Mouse (Mus musculus) midbrain, embryonic 14.5 days (tissue): Measurements from ENCODE around the gene Wdr34. TPM values are rescaled to one million over a fixed set of nuclear protein-coding genes. Genes with fewer than 3 reads are reported as not detected.
"Not testable (repeated sequence)": the region's sequence is repeated elsewhere in the genome, so short reads cannot be mapped to it uniquely, and the experiment has no call there.

ENCODE experiments used
- ATAC-seq: fragments of 200-750 bp; cut with Nextera tagmentation; 2 replicates; pipeline ENCODE4 v1.8.0; 2017; ENCODE audit warnings: moderate number of reproducible peaks, moderate library complexity; ENCODE audit not compliant: low FRiP score, low TSS enrichment
- DNase-seq: peaks from one replicate; pipeline ENCODE4 v3.0.0-alpha.2; 2015
- H3K27ac ChIP-seq: fragments of 300-500 bp; sonication (generic); replicated peaks from 2 replicates; pipeline ENCODE4 v1.5.1; 2014; ENCODE audit warnings: mild to moderate bottlenecking, low read depth, low read length, moderate library complexity
- H3K27me3 ChIP-seq: fragments of 300-500 bp; sonication (generic); 2 replicates; pipeline ENCODE4 v1.6.1; 2014; ENCODE audit warnings: low read length, control low read depth, mixed read lengths; ENCODE audit not compliant: control insufficient read depth, insufficient read depth
- H3K36me3 ChIP-seq: fragments of 300-500 bp; sonication (generic); 2 replicates; pipeline ENCODE4 v1.6.1; 2014; ENCODE audit warnings: low read length, control low read depth; ENCODE audit not compliant: control insufficient read depth, insufficient read depth
- H3K4me1 ChIP-seq: fragments of 300-500 bp; sonication (generic); 2 replicates; pipeline ENCODE4 v1.6.1; 2014; ENCODE audit warnings: mild to moderate bottlenecking, antibody characterized with exemption, low read length, control low read depth; ENCODE audit not compliant: control insufficient read depth, insufficient read depth
- H3K4me2 ChIP-seq: fragments of 300-500 bp; sonication (generic); 2 replicates; pipeline ENCODE4 v1.6.1; 2014; ENCODE audit warnings: mild to moderate bottlenecking, low read length, moderate library complexity
- H3K4me3 ChIP-seq: fragments of 300-500 bp; sonication (generic); replicated peaks from 2 replicates; pipeline ENCODE4 v1.5.1; 2014; ENCODE audit warnings: low read depth, low read length
- H3K9ac ChIP-seq: fragments of 300-500 bp; sonication (generic); replicated peaks from 2 replicates; pipeline ENCODE4 v1.6.1; 2014; ENCODE audit warnings: mild to moderate bottlenecking, low read length, moderate library complexity
- H3K9me3 ChIP-seq: fragments of 300-500 bp; sonication (generic); 2 replicates; pipeline ENCODE4 v1.6.1; 2016; ENCODE audit warnings: low read length, control low read depth, mixed read lengths; ENCODE audit not compliant: control insufficient read depth
- WGBS: fragments of 180-500 bp; shearing (Covaris S2); extraction: QIAGEN DNeasy Blood & Tissue Kit; methylation state at CpG from one replicate; pipeline ENCODE4 v1.1.7; 2014; 5-methylcytosine and 5-hydroxymethylcytosine counted together
- polyA plus RNA-seq: library from polyadenylated mRNA; unstranded; fragments of >200 nt; fragmentation: Nextera tagmentation; extraction: Ambion mirVana; gene quantifications from 2 replicates; pipeline ENCODE4 v1.2.1, GENCODE M21; 2014

The Wdr34 gene
- polyA plus RNA-seq, 1 experiment from 2014 or later, result 62.9 TPM

DNA sequence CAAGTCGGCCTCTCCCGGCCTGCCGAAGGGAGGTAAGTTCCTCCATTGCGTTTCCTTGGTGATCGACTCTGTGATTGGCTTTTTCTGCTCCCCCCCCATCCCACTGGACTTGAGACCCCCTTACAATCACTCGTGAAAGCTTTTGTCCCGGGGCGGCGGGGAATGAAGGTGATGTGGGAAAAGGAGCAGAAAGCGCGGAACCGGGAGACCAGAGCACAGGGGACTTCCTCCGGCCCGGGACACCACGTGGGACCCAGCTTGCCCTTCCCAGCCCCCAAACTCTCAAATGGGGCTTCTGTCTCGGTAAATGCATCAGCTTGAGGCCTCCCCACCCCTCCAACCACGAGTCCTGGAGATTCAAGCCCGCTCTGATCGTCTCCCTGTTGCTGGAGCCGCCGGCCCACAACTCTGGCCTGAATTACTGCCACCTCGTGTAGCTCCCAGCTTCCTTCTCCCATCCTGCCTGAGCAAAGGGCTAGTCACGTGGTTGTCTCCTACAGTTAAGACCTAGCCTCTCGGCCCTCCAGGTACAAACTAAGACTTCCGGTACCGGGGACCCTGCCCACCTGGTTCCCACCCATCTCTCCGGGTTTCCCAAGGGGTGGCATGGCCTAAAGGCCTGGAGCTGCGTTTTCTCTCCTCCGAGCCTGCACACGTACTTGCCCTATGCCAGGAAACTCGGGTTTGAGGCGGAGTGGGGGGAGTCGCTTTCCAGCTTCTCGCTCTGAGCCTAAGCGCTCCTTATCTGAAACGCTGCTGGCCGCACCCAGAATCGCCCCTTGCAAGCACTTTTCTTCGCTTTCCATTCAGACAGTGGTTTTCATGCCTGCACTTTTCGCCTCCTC is 13.8 kb upstream of the Wdr34 start:
- H3K27ac ChIP-seq, result peak overlapping the region; percentile 73
- no peaks in the 10 kb centered on the region for H3K27me3 ChIP-seq
- H3K36me3 ChIP-seq, result no peaks in the 10 kb centered on the region
- ATAC-seq (no peak), DNase-seq (peak; percentile 76)
- H3K4me3 ChIP-seq, result peak overlapping the region; percentile 47
- H3K4me2 ChIP-seq, result peak overlapping the region; percentile 90
- H3K4me1 ChIP-seq, result peaks cover 23% of the 10 kb centered on the region
- peak overlapping the region; percentile 55 for H3K9ac ChIP-seq
- WGBS, result under 1% methylated on average over 40 of the region's 40 CpGs
- no peaks in the 10 kb centered on the region for H3K9me3 ChIP-seq

DNA sequence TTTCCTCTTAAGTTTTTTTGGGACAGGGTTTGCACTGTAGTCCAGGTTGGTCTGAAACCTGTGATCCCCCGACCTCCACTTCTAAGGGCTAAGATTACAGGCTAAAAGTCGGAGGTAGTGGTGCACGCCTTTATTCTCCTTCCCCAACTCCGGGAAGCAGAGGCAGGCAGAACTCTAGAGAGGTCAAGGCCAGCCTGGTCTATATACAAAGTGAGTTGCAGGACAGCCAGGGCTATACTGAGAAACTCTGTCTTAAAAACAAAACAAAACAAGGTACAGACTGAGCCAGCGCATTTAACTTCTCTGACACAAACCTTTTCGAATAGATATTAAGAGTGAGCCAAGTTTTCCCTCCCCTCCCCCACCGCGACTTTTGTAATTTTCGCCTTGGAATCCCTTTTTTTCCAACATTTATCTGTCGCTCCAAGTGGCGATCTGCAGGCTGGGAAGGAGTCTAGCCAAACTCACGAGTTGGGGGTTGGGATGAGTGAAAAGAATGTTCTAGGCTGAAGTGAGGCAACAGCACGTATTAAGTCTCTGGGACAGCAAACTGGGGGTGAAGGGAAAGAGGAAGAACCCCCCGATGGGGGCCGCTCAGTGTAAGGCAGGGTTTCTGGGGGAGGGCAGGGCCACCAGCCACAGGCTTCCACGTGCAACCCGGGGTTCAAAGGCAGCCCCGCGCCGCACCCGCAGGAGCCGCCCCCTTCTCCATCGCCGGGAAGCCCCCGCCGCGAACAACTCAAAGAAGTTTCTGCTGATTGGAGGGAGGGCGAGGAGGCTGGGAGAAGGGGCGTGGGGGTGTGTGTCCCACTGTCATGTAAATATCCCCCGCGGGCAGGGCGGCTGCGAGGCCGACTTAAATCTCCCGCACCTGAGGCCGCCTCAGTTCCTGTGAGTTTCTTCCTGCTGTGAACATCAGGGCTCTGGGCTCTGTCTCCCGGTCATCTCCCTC is 12.8 kb upstream of the Wdr34 start:
- WGBS, result 9% methylated on average over 37 of the region's 37 CpGs
- H3K4me1 ChIP-seq, result peaks cover 23% of the 10 kb centered on the region
- no peaks in the 10 kb centered on the region for H3K27me3 ChIP-seq
- H3K36me3 ChIP-seq, result no peaks in the 10 kb centered on the region
- H3K4me2 ChIP-seq, result peak overlapping the region; percentile 90
- ATAC-seq, result no peak
- peak; percentile 73 for DNase-seq
- peak overlapping the region; percentile 47 for H3K4me3 ChIP-seq
- H3K9ac ChIP-seq, result peak overlapping the region; percentile 55; the same call in 1 of the 2 replicates
- H3K27ac ChIP-seq, result peak overlapping the region; percentile 73
- H3K9me3 ChIP-seq, result no peaks in the 10 kb centered on the region

DNA sequence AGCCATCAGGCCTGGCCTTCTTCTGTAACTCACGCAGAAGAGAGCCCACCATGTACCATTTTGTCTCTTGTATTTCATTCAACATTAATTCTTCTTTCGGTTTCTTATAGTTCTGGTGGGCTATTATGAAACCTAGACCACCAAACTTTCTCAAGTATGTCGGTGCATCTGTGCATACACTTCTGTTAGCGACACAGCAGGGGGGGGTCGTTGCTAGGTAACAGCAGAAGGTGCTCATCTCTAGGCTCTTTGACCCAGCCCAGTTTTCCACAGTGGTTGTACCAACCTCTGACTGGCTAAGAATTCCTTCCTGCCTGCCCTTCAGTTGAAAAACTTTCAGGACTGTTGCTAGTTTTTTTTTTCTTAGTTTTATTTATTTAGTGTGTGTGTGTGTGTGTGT is 9.7 kb upstream of the Wdr34 start:
- 28% methylated on average over 5 of the region's 5 CpGs for WGBS
- Histone ChIP-seq H3K27ac (no peak overlapping the region), H3K27me3 (no peaks in the 10 kb centered on the region), H3K36me3 (no peaks in the 10 kb centered on the region), H3K9ac (no peak overlapping the region), H3K9me3 (no peaks in the 10 kb centered on the region), H3K4me3 (no peak overlapping the region), H3K4me1 (peaks cover 16% of the 10 kb centered on the region), H3K4me2 (no peak overlapping the region)
- no peak for ATAC-seq
- DNase-seq, result no peak

DNA sequence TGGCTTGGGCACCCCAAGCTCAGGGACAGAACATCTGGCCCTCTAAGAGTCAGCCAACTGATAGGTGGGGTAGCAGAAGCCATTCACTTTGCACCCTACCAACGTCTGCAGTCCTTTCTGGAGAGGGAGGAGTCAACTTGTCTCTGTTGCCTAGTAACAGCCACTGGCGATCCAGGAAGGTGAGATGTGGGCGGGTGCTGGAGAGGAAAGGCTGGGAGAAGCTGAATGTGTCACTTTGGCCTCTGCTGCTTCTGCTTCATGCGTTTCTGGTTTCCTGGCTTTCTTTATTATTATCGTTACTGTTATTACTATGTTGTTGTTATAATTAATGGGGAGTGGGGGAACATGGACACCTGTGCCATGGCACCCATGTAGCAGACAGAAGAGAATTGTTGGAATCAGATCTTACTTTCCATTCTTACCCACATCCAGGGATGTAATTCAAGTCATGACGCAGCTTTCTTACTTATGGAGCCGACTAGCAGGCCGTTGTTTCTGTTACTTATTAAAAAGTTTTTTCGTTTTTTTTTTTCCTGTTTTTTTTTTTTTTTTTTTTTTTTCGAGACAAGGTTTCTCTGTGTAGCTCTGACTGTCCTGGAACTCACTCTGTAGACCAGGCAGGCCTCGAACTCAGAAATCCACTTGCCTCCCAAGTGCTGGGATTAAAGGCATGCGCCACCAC is 8.7 kb upstream of the Wdr34 start, which contains the start of gene Set:
Gene Set (plus strand): TSS at position 156 of the 682 bp plus-strand sequence.
- H3K9me3 ChIP-seq, result no peaks in the 10 kb centered on the region
- no peak within 1 kb of the TSS for H3K9ac ChIP-seq
- H3K36me3 ChIP-seq, result no peaks in the 10 kb centered on the region
- DNase-seq (peak; percentile 46), ATAC-seq (no peak)
- peaks cover 7% of the 10 kb centered on the region; the same call in 1 of the 2 replicates for H3K4me1 ChIP-seq
- H3K27ac ChIP-seq, result no peak within 1 kb of the TSS
- no peak within 1 kb of the TSS for H3K4me3 ChIP-seq
- H3K4me2 ChIP-seq, result no peak within 1 kb of the TSS
- H3K27me3 ChIP-seq, result no peaks in the 10 kb centered on the region
- WGBS, result 49% methylated on average over 12 of the region's 12 CpGs

DNA sequence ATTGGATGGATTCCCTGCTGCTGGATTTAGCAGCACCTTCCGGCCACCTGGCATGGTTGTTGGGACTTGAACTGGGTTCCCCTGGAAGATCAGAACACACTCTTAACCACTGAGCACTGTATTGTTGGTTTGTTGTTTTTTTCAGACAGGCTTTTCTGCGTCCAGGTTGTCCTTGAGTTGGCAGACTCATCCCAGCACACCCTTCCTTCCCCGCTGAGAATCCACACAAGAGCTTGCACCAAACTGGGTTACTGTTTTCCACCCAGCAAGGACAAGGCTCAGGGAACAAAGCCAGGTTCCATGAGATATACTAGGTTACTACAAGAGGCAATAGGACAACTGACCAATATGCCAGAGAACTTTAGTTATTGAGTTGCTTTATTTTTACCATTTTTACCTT is 8.1 kb upstream of the Wdr34 start:
- no peaks in the 10 kb centered on the region for H3K9me3 ChIP-seq
- DNase-seq, result no peak
- ATAC-seq, result no peak
- H3K4me1 ChIP-seq, result peaks cover 4% of the 10 kb centered on the region; the same call in 1 of the 2 replicates
- WGBS, result 84% methylated on average over 3 of the region's 3 CpGs
- H3K9ac ChIP-seq, result no peak overlapping the region
- H3K27ac ChIP-seq, result no peak overlapping the region
- no peaks in the 10 kb centered on the region for H3K27me3 ChIP-seq
- no peak overlapping the region for H3K4me3 ChIP-seq
- H3K36me3 ChIP-seq, result no peaks in the 10 kb centered on the region
- H3K4me2 ChIP-seq, result no peak overlapping the region

DNA sequence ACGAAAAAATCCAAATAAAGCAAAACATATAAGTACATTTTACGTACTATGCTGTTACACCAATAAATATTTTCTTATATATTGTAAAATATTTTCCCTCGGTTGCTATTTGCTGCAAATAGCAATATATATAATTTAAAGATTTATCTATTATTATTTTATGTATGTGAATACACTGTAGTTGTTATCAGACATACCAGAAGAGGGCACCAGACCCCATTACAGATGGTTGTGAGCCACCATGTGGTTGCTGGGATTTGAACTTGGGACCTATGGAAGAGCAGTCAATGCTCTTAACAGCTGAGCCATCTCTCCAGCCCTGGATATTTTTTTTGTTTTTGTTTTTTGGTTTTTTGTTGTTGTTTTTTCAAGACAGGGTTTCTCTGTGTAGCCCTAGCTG is 6.6 kb upstream of the Wdr34 start:
- not testable (repeated sequence) for H3K9ac ChIP-seq, H3K27ac ChIP-seq, H3K4me1 ChIP-seq, H3K4me3 ChIP-seq, ATAC-seq, H3K9me3 ChIP-seq, H3K4me2 ChIP-seq, DNase-seq, H3K27me3 ChIP-seq, H3K36me3 ChIP-seq
- WGBS, result 97% methylated on average over 3 of the region's 3 CpGs

DNA sequence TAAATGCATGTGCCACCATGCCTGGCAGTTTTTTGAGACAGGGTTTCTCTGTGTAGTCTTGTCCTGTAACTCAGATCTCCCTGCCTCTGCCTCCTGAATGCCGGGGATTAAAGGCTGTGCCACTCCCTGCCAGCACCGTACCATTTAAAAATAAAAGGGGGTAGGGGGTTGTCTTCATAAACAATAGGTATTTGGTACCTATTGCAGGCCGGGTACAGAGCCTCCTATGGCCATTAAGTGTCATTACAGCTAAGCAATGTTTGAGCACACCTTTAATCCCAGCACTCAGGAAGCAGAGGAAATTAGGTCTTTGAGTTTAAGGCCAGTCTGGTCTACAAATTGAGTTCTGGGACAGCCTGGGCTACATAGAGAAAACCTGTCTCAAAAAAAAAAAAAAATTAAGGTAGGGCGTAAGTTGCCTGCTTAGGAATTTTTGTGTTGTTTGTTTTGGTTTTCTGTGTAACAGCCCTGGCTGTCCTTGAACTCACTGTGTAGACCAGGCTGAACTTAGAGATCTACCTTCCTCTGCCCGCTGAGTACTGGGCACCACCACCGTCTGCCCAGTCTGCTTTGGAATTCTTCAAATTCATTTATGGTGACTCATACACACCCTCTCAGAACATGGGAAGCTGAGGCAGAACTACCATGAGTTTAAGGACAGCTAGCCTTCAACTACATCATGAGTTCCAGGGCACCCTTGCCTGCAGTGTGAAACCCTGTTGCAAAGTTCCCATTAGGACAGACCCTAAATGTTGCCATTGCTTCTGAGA is 3.5 kb upstream of the Wdr34 start:
- no peak overlapping the region for H3K4me2 ChIP-seq
- 47% methylated on average over 6 of the region's 6 CpGs for WGBS
- no peaks in the 10 kb centered on the region for H3K9me3 ChIP-seq

DNA sequence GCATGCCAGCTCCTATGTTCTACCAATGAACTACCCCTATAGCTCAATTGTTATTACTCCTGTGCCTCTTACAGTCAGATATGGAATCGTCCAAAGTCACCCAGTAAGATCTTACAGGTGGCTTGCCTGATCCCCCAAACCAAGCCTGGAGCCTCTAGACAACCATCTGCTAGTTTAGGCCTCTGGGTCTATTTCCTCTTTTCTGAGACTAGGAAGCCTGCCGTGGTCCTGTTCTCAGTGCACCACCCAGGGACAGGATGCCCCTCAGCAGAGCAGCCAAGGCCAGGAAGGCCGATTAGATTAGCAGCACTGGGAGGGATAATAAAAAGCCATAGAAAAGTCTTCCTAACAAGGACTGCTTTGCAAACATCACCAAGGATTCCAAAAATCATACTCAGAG is 1.1 kb upstream of the Wdr34 start:
- no peak overlapping the region for H3K4me3 ChIP-seq
- 88% methylated on average over 3 of the region's 3 CpGs for WGBS
- ATAC-seq (no peak), DNase-seq (no peak)
- H3K4me1 ChIP-seq, result peaks cover 11% of the 10 kb centered on the region
- no peak overlapping the region for H3K27ac ChIP-seq
- no peak overlapping the region for H3K4me2 ChIP-seq
- H3K36me3 ChIP-seq, result peaks cover 7% of the 10 kb centered on the region; the same call in 1 of the 2 replicates
- no peak overlapping the region for H3K9ac ChIP-seq
- no peaks in the 10 kb centered on the region for H3K27me3 ChIP-seq
- H3K9me3 ChIP-seq, result no peaks in the 10 kb centered on the region

More for the DNA sequence above, 3.5 kb upstream of the Wdr34 start:
- H3K27ac ChIP-seq, result no peak overlapping the region
- ATAC-seq, result no peak
- H3K9ac ChIP-seq, result no peak overlapping the region
- H3K36me3 ChIP-seq, result no peaks in the 10 kb centered on the region
- H3K27me3 ChIP-seq, result no peaks in the 10 kb centered on the region
- no peak overlapping the region for H3K4me3 ChIP-seq
- H3K4me1 ChIP-seq, result peaks cover 11% of the 10 kb centered on the region
- DNase-seq, result peak; percentile 32
